Mouse (Mus musculus) stomach, postnatal 0 days (tissue): Measurements from ENCODE around the gene Actl10.

Experiments used
- CTCF ChIP-seq: IDR thresholded peaks from 2 replicates; pipeline ENCODE4 v1.5.1; 2016; ENCODE audit warnings: antibody characterized with exemption, low read depth, mild to moderate bottlenecking, moderate library complexity
- EP300 ChIP-seq: optimal IDR thresholded peaks from 2 replicates; pipeline ENCODE3; 2016; ENCODE audit warnings: antibody characterized with exemption

- TF ChIP-seq CTCF (no peak), EP300 (no peak)
These were observed 30.1 kb upstream of the Actl10 start for GRCm38 (mm10) chr2:154521449-154521848.
